Mouse (Mus musculus): Measurements from ENCODE around the gene Boc. TPM values are rescaled to one million over a fixed set of nuclear protein-coding genes. Genes with fewer than 3 reads are reported as not detected.
"Not testable (repeated sequence)": the region's sequence is repeated elsewhere in the genome, so short reads cannot be mapped to it uniquely, and the experiment has no call there.

The Boc gene
- total and polyA plus RNA-seq, 3 experiments: 3.5 to 5.6 (median 4.2) TPM

GRCm38 (mm10) chr16:44475281-44475680 is 83.4 kb downstream of the Boc start:
- DNase-seq: no peak
- 74% methylated on average over 14 of the region's 14 CpGs for WGBS
- intact Hi-C loops (cut with DNase I): no loop called here
- no peak overlapping the region for H3K27ac ChIP-seq
- no peaks in the 10 kb centered on the region for H3K27me3 ChIP-seq (ENCODE audit: control insufficient read depth, insufficient read depth, low read length)
- TF ChIP-seq POLR2A (IDR thresholded peaks at IDR 0.05; ENCODE audit: insufficient read depth, low read depth, low read length) (no peak), EP300 (IDR thresholded peaks at IDR 0.05; ENCODE audit: insufficient read depth, low read depth, low read length) (no peak), CTCF (IDR thresholded peaks at IDR 0.05) (no peak)
- H3K4me1 ChIP-seq (ENCODE audit: control insufficient read depth, insufficient read depth, low read length): no peaks in the 10 kb centered on the region
- no peak overlapping the region for H3K9ac ChIP-seq (ENCODE audit: low read depth, low read length)
- H3K4me3 ChIP-seq: no peak overlapping the region
- H3K79me2 ChIP-seq (replicated peaks; ENCODE audit: control insufficient read depth, insufficient read depth, low read length): no peaks in the 10 kb centered on the region
- no peaks in the 10 kb centered on the region for H3K36me3 ChIP-seq (ENCODE audit: control insufficient read depth, insufficient read depth, low read length)

GRCm38 (mm10) chr16:44460922-44461321 is 97.8 kb downstream of the Boc start:
- TF ChIP-seq CTCF (IDR thresholded peaks at IDR 0.05): no peak
- no peak for TF ChIP-seq EP300 (IDR thresholded peaks at IDR 0.05; ENCODE audit: insufficient read depth, low read depth, low read length)
- TF ChIP-seq POLR2A (IDR thresholded peaks at IDR 0.05; ENCODE audit: insufficient read depth, low read depth, low read length): no peak
- 69% methylated on average over 5 of the region's 5 CpGs for WGBS
- no peak overlapping the region for H3K4me3 ChIP-seq
- intact Hi-C loops (cut with DNase I): no loop called here
- H3K79me2 ChIP-seq (replicated peaks; ENCODE audit: control insufficient read depth, insufficient read depth, low read length): no peaks in the 10 kb centered on the region
- H3K36me3 ChIP-seq (ENCODE audit: control insufficient read depth, insufficient read depth, low read length): no peaks in the 10 kb centered on the region
- no peak overlapping the region for H3K9ac ChIP-seq (ENCODE audit: low read depth, low read length)
- no peaks in the 10 kb centered on the region for H3K27me3 ChIP-seq (ENCODE audit: control insufficient read depth, insufficient read depth, low read length)
- no peak for DNase-seq
- no peak overlapping the region for H3K27ac ChIP-seq
- H3K4me1 ChIP-seq (ENCODE audit: control insufficient read depth, insufficient read depth, low read length): no peaks in the 10 kb centered on the region

GRCm38 (mm10) chr16:44458826-44459225 is 99.9 kb downstream of the Boc start:
- Histone ChIP-seq H3K9ac (ENCODE audit: low read depth, low read length) (no peak overlapping the region), H3K27me3 (ENCODE audit: control insufficient read depth, insufficient read depth, low read length) (no peaks in the 10 kb centered on the region), H3K36me3 (ENCODE audit: control insufficient read depth, insufficient read depth, low read length) (no peaks in the 10 kb centered on the region), H3K4me3 (no peak overlapping the region), H3K27ac (no peak overlapping the region), H3K4me1 (ENCODE audit: control insufficient read depth, insufficient read depth, low read length) (no peaks in the 10 kb centered on the region), H3K79me2 (replicated peaks; ENCODE audit: control insufficient read depth, insufficient read depth, low read length) (no peaks in the 10 kb centered on the region)
- TF ChIP-seq POLR2A (IDR thresholded peaks at IDR 0.05; ENCODE audit: insufficient read depth, low read depth, low read length): no peak
- no peak for TF ChIP-seq CTCF (IDR thresholded peaks at IDR 0.05)
- TF ChIP-seq EP300 (IDR thresholded peaks at IDR 0.05; ENCODE audit: insufficient read depth, low read depth, low read length): no peak
- intact Hi-C loops (cut with DNase I): no loop called here
- DNase-seq: no peak
- 80% methylated on average over 2 of the region's 2 CpGs for WGBS

GRCm38 (mm10) chr16:44457858-44458257 is 100.8 kb downstream of the Boc start:
- TF ChIP-seq CTCF (IDR thresholded peaks at IDR 0.05) (no peak), EP300 (IDR thresholded peaks at IDR 0.05; ENCODE audit: insufficient read depth, low read depth, low read length) (no peak)
- Histone ChIP-seq H3K9ac (ENCODE audit: low read depth, low read length) (no peak overlapping the region), H3K4me3 (no peak overlapping the region), H3K79me2 (replicated peaks; ENCODE audit: control insufficient read depth, insufficient read depth, low read length) (no peaks in the 10 kb centered on the region), H3K27ac (no peak overlapping the region), H3K4me1 (ENCODE audit: control insufficient read depth, insufficient read depth, low read length) (no peaks in the 10 kb centered on the region), H3K27me3 (ENCODE audit: control insufficient read depth, insufficient read depth, low read length) (no peaks in the 10 kb centered on the region), H3K36me3 (ENCODE audit: control insufficient read depth, insufficient read depth, low read length) (no peaks in the 10 kb centered on the region)
- intact Hi-C loops (cut with DNase I): no loop called here
- DNase-seq: no peak
- WGBS: 73% methylated on average over 2 of the region's 2 CpGs

GRCm38 (mm10) chr16:44441913-44442312 is 116.8 kb downstream of the Boc start:
- H3K27ac ChIP-seq; H3K36me3 ChIP-seq (ENCODE audit: control insufficient read depth, insufficient read depth, low read length); H3K4me1 ChIP-seq (ENCODE audit: control insufficient read depth, insufficient read depth, low read length); H3K9ac ChIP-seq (ENCODE audit: low read depth, low read length); H3K79me2 ChIP-seq (replicated peaks; ENCODE audit: control insufficient read depth, insufficient read depth, low read length); H3K4me3 ChIP-seq; DNase-seq; intact Hi-C loops (cut with DNase I); H3K27me3 ChIP-seq (ENCODE audit: control insufficient read depth, insufficient read depth, low read length): not testable (repeated sequence)
- WGBS: 89% methylated on average over 15 of the region's 15 CpGs

GRCm38 (mm10) chr16:44435481-44435880 is 123.2 kb downstream of the Boc start:
- TF ChIP-seq CTCF (IDR thresholded peaks at IDR 0.05): 0 out of 2 replicates have a peak, but pooled peaks have one; percentile 20
- no peak for TF ChIP-seq EP300 (IDR thresholded peaks at IDR 0.05; ENCODE audit: insufficient read depth, low read depth, low read length)
- no peak overlapping the region for H3K9ac ChIP-seq (ENCODE audit: low read depth, low read length)
- H3K27me3 ChIP-seq (ENCODE audit: control insufficient read depth, insufficient read depth, low read length): no peaks in the 10 kb centered on the region
- no peak for DNase-seq
- H3K27ac ChIP-seq: no peak overlapping the region
- no peaks in the 10 kb centered on the region for H3K79me2 ChIP-seq (replicated peaks; ENCODE audit: control insufficient read depth, insufficient read depth, low read length)
- no peaks in the 10 kb centered on the region for H3K4me1 ChIP-seq (ENCODE audit: control insufficient read depth, insufficient read depth, low read length)
- H3K36me3 ChIP-seq (ENCODE audit: control insufficient read depth, insufficient read depth, low read length): peaks cover 2% of the 10 kb centered on the region; the same call in 1 of the 2 replicates
- WGBS: 62% methylated on average over 4 of the region's 4 CpGs
- intact Hi-C loops (cut with DNase I): no loop called here
- no peak overlapping the region for H3K4me3 ChIP-seq

Small RNA genes within 50 kb of the gene (microRNA-seq; reads per million reads assigned to microRNA genes)
- gene Mir3081: 0 reads per million in 2 experiments

Other genes starting within 250 kb of the Boc start
- gene Sidt1, start 225.7 kb downstream of the Boc start, total RNA-seq (2021): under 1 TPM; 0.32 to 0.37 TPM
- gene Sidt1, start 225.7 kb downstream of the Boc start, polyA plus RNA-seq (2012; rRNA removed): 0.76 and 1.3 TPM in 2 replicates
- gene Spice1, start 211.8 kb downstream of the Boc start, total RNA-seq (2021): 1 to 10 TPM; 9.3 to 10.0 TPM
- 4.5 and 6.5 TPM in 2 replicates for gene Spice1, start 211.8 kb downstream of the Boc start, polyA plus RNA-seq (2012; rRNA removed)
- gene Cfap44, start 164.1 kb downstream of the Boc start, total RNA-seq (2021): not detected
- 0.55 TPM in 1 of 2 replicates, not detected in the other for gene Cfap44, start 164.1 kb downstream of the Boc start, polyA plus RNA-seq (2012; rRNA removed)
- 1 to 10 TPM; 4.0 to 4.9 TPM for gene Nepro, start 165.4 kb upstream of the Boc start, total RNA-seq (2021)
- gene Nepro, start 165.4 kb upstream of the Boc start, polyA plus RNA-seq (2012; rRNA removed): 1.3 and 2.9 TPM in 2 replicates
- 1 to 10 TPM; 8.1 to 9.9 TPM for gene Gtpbp8, start 187.5 kb upstream of the Boc start, total RNA-seq (2021)
- gene Gtpbp8, start 187.5 kb upstream of the Boc start, polyA plus RNA-seq (2012; rRNA removed): 3.2 and 4.4 TPM in 2 replicates
- gene Cd200r1, start 206.8 kb upstream of the Boc start, total RNA-seq (2021): under 1 TPM; 0.32 to 0.42 TPM
- 0.23 and 0.82 TPM in 2 replicates for gene Cd200r1, start 206.8 kb upstream of the Boc start, polyA plus RNA-seq (2012; rRNA removed)

Data from heart, adult 2 months (tissue).